Mouse (Mus musculus): ENCODE measurements around the gene A230072I06Rik. TPM values are rescaled to one million over a fixed set of nuclear protein-coding genes. Genes with fewer than 3 reads are reported as not detected.

Gene A230072I06Rik
- polyA plus RNA-seq, 1 experiment = not detected

- no peaks in the 10 kb centered on the region for H3K79me2 ChIP-seq (ENCODE audit: control insufficient read depth, insufficient read depth)
- TF ChIP-seq CTCF (IDR thresholded peaks at IDR 0.05; ENCODE audit: control insufficient read depth, insufficient read depth, insufficient read length) (no peak), USF1 (IDR thresholded peaks at IDR 0.05; ENCODE audit: low read depth) (no peak), CEBPB (IDR thresholded peaks at IDR 0.05; ENCODE audit: low read depth) (no peak), MYOD1 (IDR thresholded peaks at IDR 0.05; ENCODE audit: control insufficient read depth, insufficient read length, low read depth) (no peak), MYOG (IDR thresholded peaks at IDR 0.05; ENCODE audit: control insufficient read depth, extremely low read depth, insufficient read length) (no peak), MAX (IDR thresholded peaks at IDR 0.05) (no peak), FOSL1 (IDR thresholded peaks at IDR 0.05; ENCODE audit: insufficient read depth, low read length, poor library complexity, severe bottlenecking) (no peak)
- no peak overlapping the region for H3ac ChIP-seq (ENCODE audit: control insufficient read depth, insufficient read length, low read depth)
- no peaks in the 10 kb centered on the region for H3K79me3 ChIP-seq (ENCODE audit: low read depth)
- no peak overlapping the region for H3K4me3 ChIP-seq (ENCODE audit: insufficient read depth, poor library complexity, severe bottlenecking)
- H3K27me3 ChIP-seq (ENCODE audit: control insufficient read depth, insufficient read depth, insufficient read length) = peaks cover 13% of the 10 kb centered on the region
- H3K36me3 ChIP-seq (ENCODE audit: control insufficient read depth, insufficient read depth) = no peaks in the 10 kb centered on the region
Observed at GRCm38 (mm10) chr8:12312975-12313734, 34.5 kb downstream of the A230072I06Rik start.

- TF ChIP-seq MYOG (IDR thresholded peaks at IDR 0.05; ENCODE audit: control insufficient read depth, extremely low read depth, insufficient read length) = no peak
- TF ChIP-seq USF1 (IDR thresholded peaks at IDR 0.05; ENCODE audit: low read depth) = no peak
- no peak for TF ChIP-seq MYOD1 (IDR thresholded peaks at IDR 0.05; ENCODE audit: control insufficient read depth, insufficient read length, low read depth)
- no peak for TF ChIP-seq CEBPB (IDR thresholded peaks at IDR 0.05; ENCODE audit: low read depth)
- no peak for TF ChIP-seq CTCF (IDR thresholded peaks at IDR 0.05; ENCODE audit: control insufficient read depth, insufficient read depth, insufficient read length)
- TF ChIP-seq MAX (IDR thresholded peaks at IDR 0.05) = no peak
- TF ChIP-seq FOSL1 (IDR thresholded peaks at IDR 0.05; ENCODE audit: insufficient read depth, low read length, poor library complexity, severe bottlenecking) = no peak
- Histone ChIP-seq H3K27me3 (ENCODE audit: control insufficient read depth, insufficient read depth, insufficient read length) (peaks cover 15% of the 10 kb centered on the region), H3K36me3 (ENCODE audit: control insufficient read depth, insufficient read depth) (no peaks in the 10 kb centered on the region), H3K4me3 (ENCODE audit: insufficient read depth, poor library complexity, severe bottlenecking) (no peak overlapping the region), H3ac (ENCODE audit: control insufficient read depth, insufficient read length, low read depth) (no peak overlapping the region), H3K79me2 (ENCODE audit: control insufficient read depth, insufficient read depth) (no peaks in the 10 kb centered on the region), H3K79me3 (ENCODE audit: low read depth) (no peaks in the 10 kb centered on the region)
Observed at GRCm38 (mm10) chr8:12314258-12314657, 35.6 kb downstream of the A230072I06Rik start.

- H3K79me3 ChIP-seq (ENCODE audit: low read depth) = no peaks in the 10 kb centered on the region
- H3K36me3 ChIP-seq (ENCODE audit: control insufficient read depth, insufficient read depth) = no peaks in the 10 kb centered on the region
- no peak overlapping the region for H3K4me3 ChIP-seq (ENCODE audit: insufficient read depth, poor library complexity, severe bottlenecking)
- peaks cover 15% of the 10 kb centered on the region for H3K27me3 ChIP-seq (ENCODE audit: control insufficient read depth, insufficient read depth, insufficient read length)
- no peak for TF ChIP-seq MYOG (IDR thresholded peaks at IDR 0.05; ENCODE audit: control insufficient read depth, extremely low read depth, insufficient read length)
- no peak for TF ChIP-seq FOSL1 (IDR thresholded peaks at IDR 0.05; ENCODE audit: insufficient read depth, low read length, poor library complexity, severe bottlenecking)
- no peak for TF ChIP-seq CTCF (IDR thresholded peaks at IDR 0.05; ENCODE audit: control insufficient read depth, insufficient read depth, insufficient read length)
- no peak for TF ChIP-seq USF1 (IDR thresholded peaks at IDR 0.05; ENCODE audit: low read depth)
- no peak for TF ChIP-seq MAX (IDR thresholded peaks at IDR 0.05)
- TF ChIP-seq CEBPB (IDR thresholded peaks at IDR 0.05; ENCODE audit: low read depth) = no peak
- TF ChIP-seq MYOD1 (IDR thresholded peaks at IDR 0.05; ENCODE audit: control insufficient read depth, insufficient read length, low read depth) = no peak
- no peak overlapping the region for H3ac ChIP-seq (ENCODE audit: control insufficient read depth, insufficient read length, low read depth)
- H3K79me2 ChIP-seq (ENCODE audit: control insufficient read depth, insufficient read depth) = no peaks in the 10 kb centered on the region
Observed at GRCm38 (mm10) chr8:12315177-12315576, 36.6 kb downstream of the A230072I06Rik start.

- no peaks in the 10 kb centered on the region for H3K79me3 ChIP-seq (ENCODE audit: low read depth)
- H3ac ChIP-seq (ENCODE audit: control insufficient read depth, insufficient read length, low read depth) = no peak overlapping the region
- no peaks in the 10 kb centered on the region for H3K36me3 ChIP-seq (ENCODE audit: control insufficient read depth, insufficient read depth)
- TF ChIP-seq MAX (IDR thresholded peaks at IDR 0.05) (no peak), MYOG (IDR thresholded peaks at IDR 0.05; ENCODE audit: control insufficient read depth, extremely low read depth, insufficient read length) (no peak), FOSL1 (IDR thresholded peaks at IDR 0.05; ENCODE audit: insufficient read depth, low read length, poor library complexity, severe bottlenecking) (no peak), MYOD1 (IDR thresholded peaks at IDR 0.05; ENCODE audit: control insufficient read depth, insufficient read length, low read depth) (no peak), USF1 (IDR thresholded peaks at IDR 0.05; ENCODE audit: low read depth) (no peak)
- H3K27me3 ChIP-seq (ENCODE audit: control insufficient read depth, insufficient read depth, insufficient read length) = peaks cover 19% of the 10 kb centered on the region
- H3K79me2 ChIP-seq (ENCODE audit: control insufficient read depth, insufficient read depth) = no peaks in the 10 kb centered on the region
- no peak overlapping the region for H3K4me3 ChIP-seq (ENCODE audit: insufficient read depth, poor library complexity, severe bottlenecking)
Observed at GRCm38 (mm10) chr8:12319755-12320455, 41.3 kb downstream of the A230072I06Rik start.

- Histone ChIP-seq H3K79me2 (ENCODE audit: control insufficient read depth, insufficient read depth) (no peaks in the 10 kb centered on the region), H3K4me3 (ENCODE audit: insufficient read depth, poor library complexity, severe bottlenecking) (no peak overlapping the region), H3K27me3 (ENCODE audit: control insufficient read depth, insufficient read depth, insufficient read length) (peaks cover 12% of the 10 kb centered on the region), H3K36me3 (ENCODE audit: control insufficient read depth, insufficient read depth) (no peaks in the 10 kb centered on the region), H3ac (ENCODE audit: control insufficient read depth, insufficient read length, low read depth) (no peak overlapping the region), H3K79me3 (ENCODE audit: low read depth) (no peaks in the 10 kb centered on the region)
- TF ChIP-seq MYOG (IDR thresholded peaks at IDR 0.05; ENCODE audit: control insufficient read depth, extremely low read depth, insufficient read length) (no peak), MYOD1 (IDR thresholded peaks at IDR 0.05; ENCODE audit: control insufficient read depth, insufficient read length, low read depth) (no peak), USF1 (IDR thresholded peaks at IDR 0.05; ENCODE audit: low read depth) (no peak), CEBPB (IDR thresholded peaks at IDR 0.05; ENCODE audit: low read depth) (no peak), MAX (IDR thresholded peaks at IDR 0.05) (no peak), FOSL1 (IDR thresholded peaks at IDR 0.05; ENCODE audit: insufficient read depth, low read length, poor library complexity, severe bottlenecking) (no peak), CTCF (IDR thresholded peaks at IDR 0.05; ENCODE audit: control insufficient read depth, insufficient read depth, insufficient read length) (no peak)
Observed at GRCm38 (mm10) chr8:12322071-12322470, 43.5 kb downstream of the A230072I06Rik start.

Measured in C2C12 (cell line).